Mouse (Mus musculus) CH12.LX (cell line): Measurements from ENCODE around the gene Itgal. TPM values are rescaled to one million over a fixed set of nuclear protein-coding genes. Genes with fewer than 3 reads are reported as not detected.

Experiments used
- DNase-seq: peaks from one replicate; pipeline ENCODE4 v3.0.0-alpha.2; 2013; ENCODE audit errors: extremely low read depth
- H3K27ac ChIP-seq: 2 replicates; pipeline ENCODE4 v1.5.1; 2012; ENCODE audit warnings: low read depth, mild to moderate bottlenecking, control low read depth, moderate library complexity; ENCODE audit not compliant: insufficient read depth
- H3K27me3 ChIP-seq: replicated peaks from 2 replicates; pipeline ENCODE3; 2012; ENCODE audit warnings: inconsistent platforms
- H3K36me3 ChIP-seq, 2 experiments: replicated peaks in 1 of 2; 2 replicates each; pipeline versions ENCODE3 to v1.6.1; 2012; ENCODE audit warnings: inconsistent platforms in 1 of 2, low read length in 1 of 2, mild to moderate bottlenecking in 1 of 2, mixed read lengths in 1 of 2, moderate library complexity in 1 of 2; ENCODE audit not compliant: control insufficient read depth in 1 of 2, insufficient read depth in 1 of 2
- H3K4me1 ChIP-seq, 2 experiments: 2 replicates each; pipeline ENCODE4 v1.6.1; 2012; ENCODE audit warnings: inconsistent platforms in 1 of 2, moderate library complexity in 1 of 2; ENCODE audit not compliant: insufficient read depth in 2 of 2, control insufficient read depth in 1 of 2
- H3K4me2 ChIP-seq: 2 replicates; pipeline ENCODE4 v1.6.1; 2012; ENCODE audit warnings: low read depth, mild to moderate bottlenecking, control low read depth; ENCODE audit not compliant: poor library complexity, insufficient read depth, severe bottlenecking
- H3K4me3 ChIP-seq, 3 experiments: fragments of 150-350 bp in 1 of 3; sonication (generic) in 1 of 3; replicated peaks in 1 of 3; 2 replicates each; pipeline versions ENCODE3 to v1.5.1; 2011 to 2012; ENCODE audit warnings: low read depth in 2 of 3, low read length in 2 of 3, mild to moderate bottlenecking in 2 of 3, moderate library complexity in 2 of 3, control low read depth in 1 of 3, improper control_type of control experiment in 1 of 3, inconsistent platforms in 1 of 3, mixed read lengths in 1 of 3; ENCODE audit not compliant: poor library complexity in 1 of 3
- H3K79me2 ChIP-seq: replicated peaks from 2 replicates; pipeline ENCODE4 v1.6.1; 2012; ENCODE audit warnings: mild to moderate bottlenecking, moderate library complexity; ENCODE audit not compliant: control insufficient read depth, poor library complexity, insufficient read depth, severe bottlenecking; ENCODE audit errors: extremely low read depth
- H3K9ac ChIP-seq: 2 replicates; pipeline ENCODE4 v1.6.1; 2012; ENCODE audit warnings: low read depth, mild to moderate bottlenecking, control low read depth, moderate library complexity; ENCODE audit not compliant: insufficient read depth
- H3K9me3 ChIP-seq: replicated peaks from 2 replicates; pipeline ENCODE3; 2012; ENCODE audit warnings: low read length, inconsistent platforms, mixed read lengths
- BHLHE40 ChIP-seq: IDR thresholded peaks from 2 replicates; pipeline ENCODE4 v1.6.1; 2011; ENCODE audit warnings: mild to moderate bottlenecking, low read depth, low read length, improper control_type of control experiment
- CHD1 ChIP-seq: IDR thresholded peaks from 2 replicates; pipeline ENCODE4 v1.6.1; 2012; ENCODE audit warnings: low read depth, low read length, improper control_type of control experiment, inconsistent platforms
- CHD2 ChIP-seq: IDR thresholded peaks from 2 replicates; pipeline ENCODE4 v1.6.1; 2011; ENCODE audit warnings: low read length, improper control_type of control experiment
- ELF1 ChIP-seq: IDR thresholded peaks from 2 replicates; pipeline ENCODE4 v1.6.1; 2014; ENCODE audit warnings: low read depth, mild to moderate bottlenecking, inconsistent platforms, low read length, improper control_type of control experiment
- EP300 ChIP-seq: IDR thresholded peaks from 2 replicates; pipeline ENCODE4 v1.6.1; 2011; ENCODE audit warnings: low read length, improper control_type of control experiment
- GABPA ChIP-seq: IDR thresholded peaks from 2 replicates; pipeline ENCODE4 v1.6.1; 2012; ENCODE audit warnings: low read depth, low read length, improper control_type of control experiment, inconsistent platforms; ENCODE audit not compliant: insufficient replicate concordance
- HCFC1 ChIP-seq: IDR thresholded peaks from 2 replicates; pipeline ENCODE4 v1.6.1; 2012; ENCODE audit warnings: low read depth, mild to moderate bottlenecking, inconsistent platforms, low read length, improper control_type of control experiment
- IRF4 ChIP-seq: IDR thresholded peaks from 2 replicates; pipeline ENCODE4 v1.6.1; 2014; ENCODE audit warnings: low read depth, mild to moderate bottlenecking, inconsistent platforms, low read length, improper control_type of control experiment
- JUN ChIP-seq: IDR thresholded peaks from 2 replicates; pipeline ENCODE4 v1.6.1; 2011; ENCODE audit warnings: low read depth, mild to moderate bottlenecking, low read length, improper control_type of control experiment, moderate library complexity; ENCODE audit not compliant: insufficient read depth
- KAT2A ChIP-seq: IDR thresholded peaks from 2 replicates; pipeline ENCODE4 v1.6.1; 2012; ENCODE audit warnings: low read length, improper control_type of control experiment, inconsistent platforms; ENCODE audit not compliant: insufficient replicate concordance
- MAX ChIP-seq: IDR thresholded peaks from 2 replicates; pipeline ENCODE4 v1.6.1; 2011; ENCODE audit warnings: low read length, improper control_type of control experiment
- MAZ ChIP-seq: IDR thresholded peaks from 2 replicates; pipeline ENCODE4 v1.6.1; 2012; ENCODE audit warnings: low read depth, mild to moderate bottlenecking, inconsistent platforms, low read length, improper control_type of control experiment, moderate library complexity
- MEF2A ChIP-seq: IDR thresholded peaks from 2 replicates; pipeline ENCODE4 v1.6.1; 2014; ENCODE audit warnings: low read depth, mild to moderate bottlenecking, inconsistent platforms, low read length, improper control_type of control experiment, borderline replicate concordance
- MXI1 ChIP-seq: IDR thresholded peaks from 2 replicates; pipeline ENCODE4 v1.6.1; 2011; ENCODE audit warnings: mild to moderate bottlenecking, low read depth, low read length, improper control_type of control experiment
- MYC ChIP-seq: IDR thresholded peaks from 2 replicates; pipeline ENCODE4 v1.6.1; 2011; ENCODE audit warnings: low read depth, mild to moderate bottlenecking, improper control_type of control experiment, low read length
- NELFE ChIP-seq: IDR thresholded peaks from 2 replicates; pipeline ENCODE4 v1.6.1; 2011; ENCODE audit warnings: low read depth, low read length, improper control_type of control experiment
- NRF1 ChIP-seq: IDR thresholded peaks from 2 replicates; pipeline ENCODE4 v1.6.1; 2014; ENCODE audit warnings: low read depth, mild to moderate bottlenecking, inconsistent platforms, low read length, improper control_type of control experiment, moderate library complexity
- PAX5 ChIP-seq: IDR thresholded peaks from 2 replicates; pipeline ENCODE4 v1.6.1; 2012; ENCODE audit warnings: low read length, inconsistent platforms, mixed read lengths
- POLR2A ChIP-seq: IDR thresholded peaks from 2 replicates; pipeline ENCODE4 v1.6.1; 2011; ENCODE audit warnings: low read depth, mild to moderate bottlenecking, improper control_type of control experiment, low read length
- POLR2AphosphoS2 ChIP-seq: IDR thresholded peaks from 2 replicates; pipeline ENCODE4 v1.6.1; 2011; ENCODE audit warnings: low read depth, low read length, improper control_type of control experiment
- RAD21 ChIP-seq: IDR thresholded peaks from 2 replicates; pipeline ENCODE4 v1.6.1; 2011; ENCODE audit warnings: low read depth, mild to moderate bottlenecking, low read length, improper control_type of control experiment, moderate library complexity
- RCOR1 ChIP-seq: conservative IDR thresholded peaks from 2 replicates; pipeline ENCODE4 v1.6.1; 2012; ENCODE audit warnings: low read depth, mild to moderate bottlenecking, inconsistent platforms, low read length, improper control_type of control experiment
- SIN3A ChIP-seq: IDR thresholded peaks from 2 replicates; pipeline ENCODE4 v1.6.1; 2012; ENCODE audit warnings: low read length, improper control_type of control experiment, inconsistent platforms
- SMC3 ChIP-seq: IDR thresholded peaks from 2 replicates; pipeline ENCODE4 v1.6.1; 2011; ENCODE audit warnings: low read depth, low read length, improper control_type of control experiment
- TBP ChIP-seq: conservative IDR thresholded peaks from 2 replicates; pipeline ENCODE4 v1.6.1; 2011; ENCODE audit warnings: low read depth, low read length, improper control_type of control experiment
- TCF12 ChIP-seq: IDR thresholded peaks from 2 replicates; pipeline ENCODE4 v1.6.1; 2014; ENCODE audit warnings: low read depth, mild to moderate bottlenecking, inconsistent platforms, low read length, improper control_type of control experiment
- UBTF ChIP-seq: IDR thresholded peaks from 2 replicates; pipeline ENCODE4 v1.6.1; 2012; ENCODE audit warnings: low read depth, mild to moderate bottlenecking, inconsistent platforms, low read length, improper control_type of control experiment, moderate library complexity
- USF1 ChIP-seq: IDR thresholded peaks from 2 replicates; pipeline ENCODE4 v1.6.1; 2014; ENCODE audit warnings: low read depth, mild to moderate bottlenecking, inconsistent platforms, low read length, improper control_type of control experiment
- USF2 ChIP-seq: conservative IDR thresholded peaks from 2 replicates; pipeline ENCODE4 v1.6.1; 2011; ENCODE audit warnings: low read depth, low read length, improper control_type of control experiment
- ZC3H11A ChIP-seq: IDR thresholded peaks from 2 replicates; pipeline ENCODE4 v1.6.1; 2012; ENCODE audit warnings: low read depth, mild to moderate bottlenecking, inconsistent platforms, low read length, improper control_type of control experiment
- ZMIZ1 ChIP-seq: IDR thresholded peaks from 2 replicates; pipeline ENCODE4 v1.6.1; 2012; ENCODE audit warnings: low read depth, mild to moderate bottlenecking, inconsistent platforms, low read length, improper control_type of control experiment
- ZNF384 ChIP-seq: IDR thresholded peaks from 2 replicates; pipeline ENCODE4 v1.6.1; 2012; ENCODE audit warnings: low read depth, low read length, improper control_type of control experiment, inconsistent platforms
- dilution Hi-C: fragments of 300-500 bp; cut with MboI; formaldehyde crosslinking; loops from 2 replicates; pipeline ENCODE4 v1.14.3; 2020; ENCODE audit warnings: low sequenced_read_pairs; ENCODE audit not compliant: extremely low pct_unique_long_range_greater_than_20kb, extremely low pct_ligation_motif_present
- in situ Hi-C: fragments of 300-500 bp; cut with MboI; formaldehyde crosslinking; loops from 3 replicates; pipeline ENCODE4 v1.14.3; 2019; ENCODE audit warnings: low sequenced_read_pairs, low pct_ligation_motif_present, low pct_unique_long_range_greater_than_20kb, mixed read lengths
- polyA plus RNA-seq: library from polyadenylated mRNA; unstranded; fragments of >175 nt; gene quantifications from 2 replicates; pipeline ENCODE4 v1.2.1, GENCODE M21; 2012; ENCODE audit warnings: low read depth; ENCODE audit not compliant: insufficient read length
- total RNA-seq, 2 experiments: library from RNA; depleted of rRNA; stranded (reverse); fragments of 300-350 nt in 1 of 2; fragments of >200 nt in 1 of 2; gene quantifications; 2 replicates each; pipeline ENCODE4 v1.2.3; 2012 to 2014

The Itgal gene
- total and polyA plus RNA-seq, 3 experiments, result 43.9 to 177 (median 69.0) TPM

- TF ChIP-seq UBTF, result no peak
- TF ChIP-seq EP300, result no peak
- TF ChIP-seq TBP, result 0 out of 2 replicates have a peak, but pooled peaks have one; percentile 1
- peak; percentile 41 for TF ChIP-seq MAX
- TF ChIP-seq ZC3H11A, result no peak
- TF ChIP-seq POLR2A, result no peak
- TF ChIP-seq HCFC1, result no peak; the same call in none of the 2 replicates
- peak; percentile 58; the same call in 1 of the 2 replicates for TF ChIP-seq SIN3A
Measured at GRCm38 (mm10) chr7:127273118-127273923, 22.7 kb upstream of the Itgal start (continued).

- DNase-seq, result peak; percentile 95
- peak within 1 kb of the TSS; percentile 93 for H3K9ac ChIP-seq
- in situ Hi-C loops (no loop called here), dilution Hi-C loops (no loop called here)
- H3K9me3 ChIP-seq, result peaks cover 3% of the 10 kb centered on the region
- H3K4me2 ChIP-seq, result peak within 1 kb of the TSS; percentile 79
- H3K4me1 ChIP-seq, result peaks cover 21 to 60% of the 10 kb centered on the region in 2 experiments
- peak within 1 kb of the TSS; percentile 78 for H3K27ac ChIP-seq
- peak within 1 kb of the TSS; percentile 85 to 98 (median 98) for H3K4me3 ChIP-seq
- no peaks in the 10 kb centered on the region for H3K27me3 ChIP-seq
- peaks cover 33% of the 10 kb centered on the region for H3K79me2 ChIP-seq
- H3K36me3 ChIP-seq, result peaks cover 17 to 35% of the 10 kb centered on the region in 2 experiments
- TF ChIP-seq MEF2A, result peak; percentile 63; the same call in 1 of the 2 replicates
- peak; percentile 99 for TF ChIP-seq ZMIZ1
- TF ChIP-seq MYC, result peak; percentile 98
- peak; percentile 66 for TF ChIP-seq USF2
- peak; percentile 85 for TF ChIP-seq TCF12
- no peak for TF ChIP-seq EP300
- TF ChIP-seq SIN3A, result peak; percentile 81; the same call in 1 of the 2 replicates
- TF ChIP-seq ZNF384, result no peak
- TF ChIP-seq NELFE, result peak; percentile 99
- TF ChIP-seq KAT2A, result no peak
- TF ChIP-seq SMC3, result no peak
- TF ChIP-seq USF1, result peak; percentile 79
- TF ChIP-seq JUN, result no peak
- TF ChIP-seq IRF4, result peak; percentile 75
- no peak for TF ChIP-seq PAX5
- TF ChIP-seq TBP, result peak; percentile 99
- 0 out of 2 replicates have a peak, but pooled peaks have one; percentile 27 for TF ChIP-seq MAZ
- TF ChIP-seq NRF1, result no peak
- no peak for TF ChIP-seq GABPA
- TF ChIP-seq ELF1, result peak; percentile 76
- peak; percentile 95 for TF ChIP-seq POLR2AphosphoS2
- TF ChIP-seq POLR2A, result peak; percentile 100
- TF ChIP-seq CHD2, result peak; percentile 95
- peak; percentile 69 for TF ChIP-seq HCFC1
- no peak; the same call in 1 of the 2 replicates for TF ChIP-seq CHD1
- TF ChIP-seq MXI1, result peak; percentile 95
- TF ChIP-seq RAD21, result no peak
- no peak; the same call in 1 of the 2 replicates for TF ChIP-seq RCOR1
- TF ChIP-seq BHLHE40, result peak; percentile 98
Measured at GRCm38 (mm10) chr7:127273925-127274789, 21.9 kb upstream of the Itgal start, which contains the start of gene Sephs2. Gene Sephs2 (minus strand): TSS chr7:127274055.
